Mouse (Mus musculus) heart, embryonic 10.5 days (tissue): Measurements from ENCODE around the gene Gse1. TPM values are rescaled to one million over a fixed set of nuclear protein-coding genes. Genes with fewer than 3 reads are reported as not detected.

ENCODE experiments used
- DNase-seq: peaks from one replicate; pipeline ENCODE4 v3.0.0-alpha.2; 2017; ENCODE audit warnings: low spot score
- H3K27ac ChIP-seq: fragments of 300-500 bp; sonication (generic); 2 replicates; pipeline ENCODE4 v1.5.1; 2016; ENCODE audit warnings: mild to moderate bottlenecking
- H3K27me3 ChIP-seq: fragments of 300-500 bp; sonication (generic); 2 replicates; pipeline ENCODE4 v1.6.1; 2016; ENCODE audit warnings: mild to moderate bottlenecking; ENCODE audit not compliant: poor library complexity, insufficient read depth, severe bottlenecking
- H3K36me3 ChIP-seq: fragments of 300-500 bp; sonication (generic); 2 replicates; pipeline ENCODE4 v1.6.1; 2016; ENCODE audit warnings: mild to moderate bottlenecking, moderate library complexity
- H3K4me1 ChIP-seq: fragments of 300-500 bp; sonication (generic); 2 replicates; pipeline ENCODE4 v1.6.1; 2016; ENCODE audit warnings: mild to moderate bottlenecking
- H3K4me3 ChIP-seq: fragments of 300-500 bp; sonication (generic); 2 replicates; pipeline ENCODE4 v1.5.1; 2016; ENCODE audit warnings: mild to moderate bottlenecking, moderate library complexity
- H3K9me3 ChIP-seq: fragments of 300-500 bp; sonication (generic); 2 replicates; pipeline ENCODE4 v1.6.1; 2016; ENCODE audit warnings: mild to moderate bottlenecking, moderate library complexity
- WGBS: fragments of 180-500 bp; shearing (Covaris S2); methylation state at CpG from one replicate; pipeline ENCODE4 v1.1.7; 2016; 5-methylcytosine and 5-hydroxymethylcytosine counted together
- polyA plus RNA-seq: library from polyadenylated mRNA; unstranded; fragments of >200 nt; fragmentation: Nextera tagmentation; extraction: Ambion mirVana; gene quantifications from 2 replicates; pipeline ENCODE4 v1.2.1, GENCODE M21; 2016

Gse1 gene
- polyA plus RNA-seq, 1 experiment from 2014 or later, result 13.7 TPM

- Histone ChIP-seq H3K4me1 (peaks cover 43% of the 10 kb centered on the region), H3K4me3 (no peak overlapping the region), H3K27ac (no peak overlapping the region), H3K27me3 (peaks cover 29% of the 10 kb centered on the region), H3K9me3 (no peaks in the 10 kb centered on the region), H3K36me3 (no peaks in the 10 kb centered on the region)
- 80% methylated on average over 4 of the region's 4 CpGs for WGBS
- DNase-seq, result no peak
These were observed 87.4 kb downstream of the Gse1 start for GRCm38 (mm10) chr8:120315644-120316043.

DNA sequence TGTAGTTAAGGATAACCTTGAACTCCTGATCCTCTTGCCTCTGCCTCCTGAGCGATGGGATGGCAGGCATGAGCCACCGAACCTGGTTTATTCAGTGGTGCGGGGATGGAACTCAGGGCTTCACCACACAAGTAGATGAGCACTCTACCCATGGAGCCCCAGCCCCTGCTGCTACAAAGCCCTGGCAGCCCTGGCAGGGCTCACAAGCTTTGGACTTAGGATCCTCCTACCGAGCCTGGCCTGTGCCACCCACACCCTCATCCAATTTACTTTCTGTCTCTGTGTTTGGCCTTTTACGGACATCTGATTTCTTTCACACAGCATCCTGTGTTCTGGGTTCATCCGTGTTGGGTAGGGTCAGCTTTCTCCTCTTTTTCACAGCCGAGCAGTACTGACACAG is 88.5 kb downstream of the Gse1 start:
- H3K4me1 ChIP-seq, result peaks cover 33% of the 10 kb centered on the region
- H3K27ac ChIP-seq, result no peak overlapping the region
- no peak for DNase-seq
- H3K9me3 ChIP-seq, result no peaks in the 10 kb centered on the region
- no peak overlapping the region for H3K4me3 ChIP-seq
- WGBS, result 82% methylated on average over 7 of the region's 7 CpGs
- peaks cover 18% of the 10 kb centered on the region for H3K27me3 ChIP-seq
- H3K36me3 ChIP-seq, result no peaks in the 10 kb centered on the region

DNA sequence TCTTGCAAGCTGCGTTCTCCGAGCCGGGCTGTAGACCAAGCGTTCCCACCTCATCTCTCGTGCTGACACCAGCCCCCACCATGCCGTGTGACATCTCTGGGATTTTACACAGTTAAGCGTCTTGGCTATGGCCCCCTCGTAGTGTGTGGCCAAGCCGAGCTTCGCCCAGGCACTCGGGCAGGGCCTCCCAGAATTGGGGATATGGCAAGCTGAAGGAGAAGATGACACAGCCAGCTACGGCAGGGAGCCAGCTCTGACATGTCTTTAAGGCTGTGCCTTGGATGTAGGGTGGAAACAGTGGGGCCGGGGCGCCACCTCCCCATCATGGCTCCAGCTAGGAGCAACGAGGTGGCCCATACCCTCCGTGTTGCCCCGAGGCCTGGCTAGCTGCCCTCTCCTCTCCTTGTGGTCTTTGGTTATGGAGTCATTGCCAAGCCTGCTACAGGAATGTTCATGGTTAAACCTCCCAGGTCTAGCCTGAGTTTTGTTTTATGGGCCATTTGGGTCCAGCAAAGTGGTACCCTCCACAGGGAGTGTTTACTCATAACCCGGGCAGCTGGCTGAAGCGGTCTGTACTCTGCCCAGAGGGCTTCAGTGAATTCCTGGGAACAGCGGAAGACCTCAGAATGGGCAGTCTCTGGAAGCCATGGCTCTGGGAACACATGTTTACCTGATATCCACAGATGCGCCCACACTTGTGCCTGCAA is 89.0 kb downstream of the Gse1 start:
- no peak for DNase-seq
- Histone ChIP-seq H3K4me3 (no peak overlapping the region), H3K36me3 (no peaks in the 10 kb centered on the region), H3K27ac (no peak overlapping the region), H3K4me1 (peaks cover 32% of the 10 kb centered on the region), H3K9me3 (no peaks in the 10 kb centered on the region), H3K27me3 (peaks cover 15% of the 10 kb centered on the region)
- 89% methylated on average over 21 of the region's 21 CpGs for WGBS

- H3K9me3 ChIP-seq, result no peaks in the 10 kb centered on the region
- no peak overlapping the region for H3K4me3 ChIP-seq
- DNase-seq, result no peak
- WGBS, result 70% methylated on average over 12 of the region's 12 CpGs
- no peaks in the 10 kb centered on the region for H3K36me3 ChIP-seq
- H3K27ac ChIP-seq, result no peak overlapping the region
- peaks cover 14% of the 10 kb centered on the region for H3K27me3 ChIP-seq
- H3K4me1 ChIP-seq, result peaks cover 42% of the 10 kb centered on the region
These were observed 90.3 kb downstream of the Gse1 start for GRCm38 (mm10) chr8:120318476-120318991.

- Histone ChIP-seq H3K4me3 (no peak overlapping the region), H3K36me3 (no peaks in the 10 kb centered on the region), H3K4me1 (peaks cover 48% of the 10 kb centered on the region), H3K27me3 (peaks cover 8% of the 10 kb centered on the region; the same call in 1 of the 2 replicates), H3K27ac (0 out of 2 replicates have a peak overlapping the region, but pooled peaks have one; percentile 43), H3K9me3 (no peaks in the 10 kb centered on the region)
- peak; percentile 91 for DNase-seq
- 18% methylated on average over 7 of the region's 7 CpGs for WGBS
These were observed 91.2 kb downstream of the Gse1 start for GRCm38 (mm10) chr8:120319449-120319848.

DNA sequence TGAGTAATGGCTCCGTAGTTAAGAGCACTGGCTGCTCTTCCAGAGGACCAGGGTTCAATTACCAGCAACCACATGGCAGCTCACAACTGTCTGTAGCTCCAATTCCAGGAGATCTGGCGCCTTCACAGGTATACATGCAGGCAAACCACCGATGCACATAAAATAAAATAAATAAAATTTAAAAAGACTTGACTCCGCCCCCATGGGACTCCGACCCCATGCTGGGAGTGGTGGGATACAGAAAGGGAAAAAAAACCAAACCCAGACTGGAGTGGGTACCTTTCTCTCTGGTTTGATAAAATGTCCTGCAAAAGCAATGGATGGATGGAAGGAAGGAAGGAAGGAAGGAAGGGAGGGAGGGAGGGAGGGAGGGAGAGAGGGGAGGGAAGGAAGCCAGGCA is 91.9 kb downstream of the Gse1 start:
- Histone ChIP-seq H3K4me1 (peaks cover 55% of the 10 kb centered on the region), H3K36me3 (no peaks in the 10 kb centered on the region), H3K9me3 (no peaks in the 10 kb centered on the region), H3K4me3 (no peak overlapping the region), H3K27me3 (peaks cover 8% of the 10 kb centered on the region; the same call in 1 of the 2 replicates), H3K27ac (no peak overlapping the region)
- no peak for DNase-seq
- 82% methylated on average over 5 of the region's 5 CpGs for WGBS

DNA sequence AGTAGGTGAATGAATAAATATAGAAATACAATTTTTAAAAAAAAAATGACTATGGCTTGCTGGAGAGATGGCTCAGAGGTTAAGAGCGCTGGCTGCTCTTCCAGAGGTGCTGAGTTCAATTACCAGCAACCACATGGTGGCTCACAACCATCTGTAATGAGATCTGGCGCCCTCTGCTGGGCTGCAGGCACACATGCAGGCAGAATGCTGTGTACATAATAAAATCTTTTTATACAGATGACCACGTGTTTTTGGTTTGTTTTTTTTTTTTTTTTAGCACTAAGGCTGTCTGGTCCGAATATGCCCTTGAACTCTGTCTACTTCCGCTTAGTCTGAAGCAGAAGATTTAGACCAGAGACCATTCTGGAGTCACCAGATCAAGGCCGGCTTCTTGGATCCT is 93.5 kb downstream of the Gse1 start:
- H3K27ac ChIP-seq, result no peak overlapping the region
- WGBS, result 51% methylated on average over 6 of the region's 6 CpGs
- no peak for DNase-seq
- no peaks in the 10 kb centered on the region for H3K9me3 ChIP-seq
- no peaks in the 10 kb centered on the region for H3K36me3 ChIP-seq
- H3K4me3 ChIP-seq, result no peak overlapping the region
- H3K4me1 ChIP-seq, result peaks cover 66% of the 10 kb centered on the region
- peaks cover 6% of the 10 kb centered on the region; the same call in 1 of the 2 replicates for H3K27me3 ChIP-seq

DNA sequence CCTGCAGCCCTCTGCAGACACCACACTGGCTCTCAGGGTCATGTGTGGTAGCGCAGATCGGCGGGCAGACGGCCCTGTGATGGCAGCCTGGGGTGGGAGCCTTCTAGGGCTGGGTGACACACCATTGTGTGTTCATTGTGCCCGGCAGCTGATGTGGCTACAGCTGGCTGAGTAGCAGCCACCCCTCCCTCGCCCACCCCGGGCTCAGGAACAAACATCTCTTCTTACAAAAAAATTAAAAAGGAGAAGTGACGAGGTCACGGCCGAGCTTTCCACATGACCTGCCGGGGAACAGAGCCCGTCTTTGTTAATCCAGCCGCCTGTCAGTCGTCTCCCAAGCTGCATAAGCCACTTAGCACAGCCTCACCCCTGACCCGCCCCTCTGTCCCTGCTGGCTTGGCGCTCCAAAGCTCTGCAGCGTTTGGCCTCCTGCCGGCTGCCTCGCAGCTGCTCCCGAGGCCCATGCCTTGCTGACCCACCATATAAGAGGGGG is 94.7 kb downstream of the Gse1 start:
- Histone ChIP-seq H3K9me3 (no peaks in the 10 kb centered on the region), H3K27ac (peak overlapping the region; percentile 73), H3K4me1 (peaks cover 70% of the 10 kb centered on the region), H3K4me3 (peak overlapping the region; percentile 22; the same call in 1 of the 2 replicates), H3K27me3 (no peaks in the 10 kb centered on the region), H3K36me3 (no peaks in the 10 kb centered on the region)
- peak; percentile 84 for DNase-seq
- WGBS, result 11% methylated on average over 20 of the region's 20 CpGs

- H3K4me3 ChIP-seq, result no peak overlapping the region
- no peaks in the 10 kb centered on the region for H3K9me3 ChIP-seq
- no peaks in the 10 kb centered on the region for H3K36me3 ChIP-seq
- peaks cover 71% of the 10 kb centered on the region for H3K4me1 ChIP-seq
- no peak for DNase-seq
- peak overlapping the region; percentile 73 for H3K27ac ChIP-seq
- WGBS, result 65% methylated on average over 3 of the region's 3 CpGs
- 0 out of 2 replicates have a peak, but pooled peaks cover 1% of the 10 kb centered on the region for H3K27me3 ChIP-seq
These were observed 96.3 kb downstream of the Gse1 start for GRCm38 (mm10) chr8:120324555-120324954.

DNA sequence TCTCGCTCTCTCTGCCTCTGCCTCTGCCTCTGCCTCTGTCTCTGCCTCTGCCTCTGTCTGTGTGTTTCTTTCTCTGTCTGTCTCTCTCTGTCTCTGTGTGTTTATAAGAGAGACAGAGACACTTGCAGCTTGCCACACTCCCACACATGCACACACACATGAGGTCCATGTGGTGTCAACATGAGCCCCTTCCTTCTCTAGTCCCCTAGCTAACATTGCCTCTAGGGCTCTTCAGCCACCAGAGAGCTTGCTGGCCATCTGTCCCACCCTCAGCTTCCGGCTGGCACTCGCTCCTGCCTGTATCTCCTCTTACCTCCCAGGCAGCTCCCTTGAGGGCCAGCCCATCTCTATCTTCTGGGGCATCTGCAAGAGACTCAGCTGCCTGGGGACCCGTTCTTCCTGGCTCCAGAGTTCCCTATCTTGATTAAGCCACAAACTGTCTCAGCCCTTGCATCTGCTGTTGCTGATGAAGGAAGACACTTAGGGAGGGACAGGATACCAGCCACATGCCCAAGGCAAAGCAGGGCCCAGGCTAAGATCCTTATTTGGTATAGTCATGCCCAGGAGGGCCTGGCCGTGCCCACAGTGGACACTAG is 97.0 kb downstream of the Gse1 start:
- Histone ChIP-seq H3K4me3 (no peak overlapping the region), H3K9me3 (no peaks in the 10 kb centered on the region), H3K4me1 (peaks cover 72% of the 10 kb centered on the region), H3K27me3 (0 out of 2 replicates have a peak, but pooled peaks cover 5% of the 10 kb centered on the region), H3K36me3 (no peaks in the 10 kb centered on the region), H3K27ac (peak overlapping the region; percentile 31)
- no peak for DNase-seq
- WGBS, result 56% methylated on average over 5 of the region's 5 CpGs

DNA sequence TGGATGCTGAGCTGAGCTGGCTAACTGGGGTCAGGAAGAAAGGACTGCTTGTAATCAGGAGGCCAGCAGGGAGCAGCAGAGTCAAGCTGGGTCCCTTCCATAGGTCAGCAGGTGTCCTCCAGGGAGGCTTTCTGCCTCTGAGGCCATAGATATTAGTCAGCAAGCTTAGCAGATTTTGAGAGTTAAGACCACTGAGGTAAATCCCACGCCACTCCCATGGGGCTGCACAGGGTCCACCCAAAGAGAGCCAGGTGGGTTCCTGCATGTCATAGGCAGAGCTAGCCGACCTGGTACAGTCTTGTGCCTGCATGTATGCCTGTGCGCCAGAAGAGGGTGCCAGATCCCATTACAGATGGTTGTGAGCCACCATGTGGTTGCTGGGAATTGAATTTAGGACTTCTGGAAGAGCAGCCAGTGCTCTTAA is 98.9 kb downstream of the Gse1 start:
- WGBS, result 58% methylated on average over 3 of the region's 3 CpGs
- Histone ChIP-seq H3K4me3 (no peak overlapping the region), H3K4me1 (peaks cover 86% of the 10 kb centered on the region), H3K9me3 (no peaks in the 10 kb centered on the region), H3K36me3 (no peaks in the 10 kb centered on the region), H3K27me3 (0 out of 2 replicates have a peak, but pooled peaks cover 5% of the 10 kb centered on the region), H3K27ac (no peak overlapping the region)
- no peak for DNase-seq

- 70% methylated on average over 13 of the region's 13 CpGs for WGBS
- DNase-seq, result no peak
- Histone ChIP-seq H3K4me3 (no peak overlapping the region), H3K27ac (peak overlapping the region; percentile 57), H3K4me1 (peaks cover 80% of the 10 kb centered on the region), H3K36me3 (no peaks in the 10 kb centered on the region), H3K9me3 (no peaks in the 10 kb centered on the region), H3K27me3 (0 out of 2 replicates have a peak, but pooled peaks cover 5% of the 10 kb centered on the region)
These were observed 100.2 kb downstream of the Gse1 start for GRCm38 (mm10) chr8:120328361-120329022.
